Mouse (Mus musculus): Measurements from ENCODE around the gene Slc24a4.

- no peak for TF ChIP-seq POLR2A (IDR thresholded peaks at IDR 0.05; ENCODE audit: extremely low read depth, insufficient read depth, low read length)
- no peak for TF ChIP-seq CTCF (IDR thresholded peaks at IDR 0.05; ENCODE audit: extremely low read depth, insufficient read depth, low read length)
Observed at GRCm38 (mm10) chr12:102263249-102263648, 134.7 kb downstream of the Slc24a4 start.

Measured in cortical plate, adult 2 months (tissue).